Mouse (Mus musculus): ENCODE measurements around the gene Camkmt. TPM values are rescaled to one million over a fixed set of nuclear protein-coding genes. Genes with fewer than 3 reads are reported as not detected.

Gene Camkmt
- 15.3 and 16.4 TPM in 2 replicates for polyA plus RNA-seq (2015; fragmentation: Nextera tagmentation; extraction: Ambion mirVana)

GRCm38 (mm10) chr17:85090120-85091099 is at the start of gene Camkmt, which contains the start of gene Prepl:
TSS of gene Camkmt (plus strand) at chr17:85090552.
TSS of gene Prepl (minus strand) at chr17:85090241.
- Histone ChIP-seq H3K9me3 (ENCODE audit: control insufficient read depth, low read length) (no peaks in the 10 kb centered on the region), H3K4me3 (ENCODE audit: low read length) (peak within 1 kb of the TSS; percentile 95), H3K27me3 (replicated peaks; ENCODE audit: control insufficient read depth, insufficient read depth, low read length) (no peaks in the 10 kb centered on the region), H3K4me2 (ENCODE audit: low read depth, low read length) (peak within 1 kb of the TSS; percentile 85), H3K4me1 (ENCODE audit: control insufficient read depth, insufficient read depth, low read length) (peaks cover 7% of the 10 kb centered on the region), H3K27ac (ENCODE audit: low read length) (peak within 1 kb of the TSS; percentile 90), H3K9ac (ENCODE audit: low read depth, low read length) (peak within 1 kb of the TSS; percentile 89), H3K36me3 (ENCODE audit: control insufficient read depth, insufficient read depth, low read length) (no peaks in the 10 kb centered on the region)
- peak; percentile 99 for ATAC-seq
- WGBS, result under 1% methylated on average over 63 of the region's 63 CpGs

- no peaks in the 10 kb centered on the region for H3K27me3 ChIP-seq (replicated peaks; ENCODE audit: control insufficient read depth, insufficient read depth, low read length)
- peak; percentile 83 for ATAC-seq
- 45% methylated on average over 7 of the region's 7 CpGs for WGBS
- no peak overlapping the region for H3K4me2 ChIP-seq (ENCODE audit: low read depth, low read length)
- no peaks in the 10 kb centered on the region for H3K36me3 ChIP-seq (ENCODE audit: control insufficient read depth, insufficient read depth, low read length)
- peaks cover 18% of the 10 kb centered on the region for H3K4me1 ChIP-seq (ENCODE audit: control insufficient read depth, insufficient read depth, low read length)
- H3K9ac ChIP-seq (ENCODE audit: low read depth, low read length), result peak overlapping the region; percentile 32; the same call in 1 of the 2 replicates
- H3K9me3 ChIP-seq (ENCODE audit: control insufficient read depth, low read length), result no peaks in the 10 kb centered on the region
- peak overlapping the region; percentile 78 for H3K27ac ChIP-seq (ENCODE audit: low read length)
- no peak overlapping the region for H3K4me3 ChIP-seq (ENCODE audit: low read length)
Measured at GRCm38 (mm10) chr17:85040913-85041312, 49.4 kb upstream of the Camkmt start.

GRCm38 (mm10) chr17:85042419-85042818 is 47.9 kb upstream of the Camkmt start:
- H3K9me3 ChIP-seq (ENCODE audit: control insufficient read depth, low read length), result no peaks in the 10 kb centered on the region
- ATAC-seq, result no peak
- no peak overlapping the region for H3K4me2 ChIP-seq (ENCODE audit: low read depth, low read length)
- H3K27me3 ChIP-seq (replicated peaks; ENCODE audit: control insufficient read depth, insufficient read depth, low read length), result no peaks in the 10 kb centered on the region
- no peak overlapping the region for H3K4me3 ChIP-seq (ENCODE audit: low read length)
- no peaks in the 10 kb centered on the region for H3K36me3 ChIP-seq (ENCODE audit: control insufficient read depth, insufficient read depth, low read length)
- H3K4me1 ChIP-seq (ENCODE audit: control insufficient read depth, insufficient read depth, low read length), result peaks cover 18% of the 10 kb centered on the region
- no peak overlapping the region for H3K9ac ChIP-seq (ENCODE audit: low read depth, low read length)
- peak overlapping the region; percentile 77 for H3K27ac ChIP-seq (ENCODE audit: low read length)
- 59% methylated on average over 6 of the region's 6 CpGs for WGBS

- Histone ChIP-seq H3K4me3 (ENCODE audit: low read length) (no peak overlapping the region), H3K9me3 (ENCODE audit: control insufficient read depth, low read length) (no peaks in the 10 kb centered on the region), H3K27ac (ENCODE audit: low read length) (peak overlapping the region; percentile 77), H3K36me3 (ENCODE audit: control insufficient read depth, insufficient read depth, low read length) (no peaks in the 10 kb centered on the region), H3K4me1 (ENCODE audit: control insufficient read depth, insufficient read depth, low read length) (peaks cover 18% of the 10 kb centered on the region), H3K9ac (ENCODE audit: low read depth, low read length) (no peak overlapping the region), H3K4me2 (ENCODE audit: low read depth, low read length) (no peak overlapping the region), H3K27me3 (replicated peaks; ENCODE audit: control insufficient read depth, insufficient read depth, low read length) (no peaks in the 10 kb centered on the region)
- peak; percentile 64 for ATAC-seq
- 57% methylated on average over 6 of the region's 6 CpGs for WGBS
Measured at GRCm38 (mm10) chr17:85043404-85043816, 46.9 kb upstream of the Camkmt start.

- 82% methylated on average over 5 of the region's 5 CpGs for WGBS
- H3K27me3 ChIP-seq (replicated peaks; ENCODE audit: control insufficient read depth, insufficient read depth, low read length), result no peaks in the 10 kb centered on the region
- no peaks in the 10 kb centered on the region for H3K36me3 ChIP-seq (ENCODE audit: control insufficient read depth, insufficient read depth, low read length)
- H3K4me2 ChIP-seq (ENCODE audit: low read depth, low read length), result no peak overlapping the region
- no peaks in the 10 kb centered on the region for H3K9me3 ChIP-seq (ENCODE audit: control insufficient read depth, low read length)
- H3K4me3 ChIP-seq (ENCODE audit: low read length), result no peak overlapping the region
- no peak overlapping the region for H3K27ac ChIP-seq (ENCODE audit: low read length)
- H3K4me1 ChIP-seq (ENCODE audit: control insufficient read depth, insufficient read depth, low read length), result peaks cover 18% of the 10 kb centered on the region
- ATAC-seq, result no peak
- no peak overlapping the region for H3K9ac ChIP-seq (ENCODE audit: low read depth, low read length)
Measured at GRCm38 (mm10) chr17:85044466-85044865, 45.9 kb upstream of the Camkmt start.

GRCm38 (mm10) chr17:85045160-85045559 is 45.2 kb upstream of the Camkmt start:
- WGBS, result 86% methylated on average over 12 of the region's 12 CpGs

GRCm38 (mm10) chr17:85048379-85048778 is 42.0 kb upstream of the Camkmt start:
- no peak overlapping the region for H3K4me2 ChIP-seq (ENCODE audit: low read depth, low read length)
- no peak overlapping the region for H3K4me3 ChIP-seq (ENCODE audit: low read length)
- H3K4me1 ChIP-seq (ENCODE audit: control insufficient read depth, insufficient read depth, low read length), result peaks cover 4% of the 10 kb centered on the region; the same call in 1 of the 2 replicates
- H3K9me3 ChIP-seq (ENCODE audit: control insufficient read depth, low read length), result no peaks in the 10 kb centered on the region
- no peak overlapping the region for H3K9ac ChIP-seq (ENCODE audit: low read depth, low read length)
- no peaks in the 10 kb centered on the region; the same call in 1 of the 2 replicates for H3K36me3 ChIP-seq (ENCODE audit: control insufficient read depth, insufficient read depth, low read length)
- 90% methylated on average over 5 of the region's 5 CpGs for WGBS
- H3K27me3 ChIP-seq (replicated peaks; ENCODE audit: control insufficient read depth, insufficient read depth, low read length), result no peaks in the 10 kb centered on the region
- H3K27ac ChIP-seq (ENCODE audit: low read length), result no peak overlapping the region
- ATAC-seq, result no peak

More at GRCm38 (mm10) chr17:85045160-85045559, 45.2 kb upstream of the Camkmt start:
- Histone ChIP-seq H3K36me3 (ENCODE audit: control insufficient read depth, insufficient read depth, low read length) (no peaks in the 10 kb centered on the region), H3K4me2 (ENCODE audit: low read depth, low read length) (no peak overlapping the region), H3K27me3 (replicated peaks; ENCODE audit: control insufficient read depth, insufficient read depth, low read length) (no peaks in the 10 kb centered on the region), H3K4me3 (ENCODE audit: low read length) (no peak overlapping the region), H3K9me3 (ENCODE audit: control insufficient read depth, low read length) (no peaks in the 10 kb centered on the region), H3K27ac (ENCODE audit: low read length) (no peak overlapping the region), H3K9ac (ENCODE audit: low read depth, low read length) (no peak overlapping the region), H3K4me1 (ENCODE audit: control insufficient read depth, insufficient read depth, low read length) (peaks cover 17% of the 10 kb centered on the region)
- no peak for ATAC-seq

- WGBS, result 95% methylated on average over 7 of the region's 7 CpGs
- no peak overlapping the region for H3K4me3 ChIP-seq (ENCODE audit: low read length)
- H3K36me3 ChIP-seq (ENCODE audit: control insufficient read depth, insufficient read depth, low read length), result peaks cover 4% of the 10 kb centered on the region; the same call in 1 of the 2 replicates
- no peak for ATAC-seq
- no peak overlapping the region for H3K4me2 ChIP-seq (ENCODE audit: low read depth, low read length)
- no peaks in the 10 kb centered on the region for H3K27me3 ChIP-seq (replicated peaks; ENCODE audit: control insufficient read depth, insufficient read depth, low read length)
- H3K4me1 ChIP-seq (ENCODE audit: control insufficient read depth, insufficient read depth, low read length), result no peaks in the 10 kb centered on the region
- H3K9ac ChIP-seq (ENCODE audit: low read depth, low read length), result no peak overlapping the region
- H3K27ac ChIP-seq (ENCODE audit: low read length), result no peak overlapping the region
- no peaks in the 10 kb centered on the region for H3K9me3 ChIP-seq (ENCODE audit: control insufficient read depth, low read length)
Measured at GRCm38 (mm10) chr17:85058276-85058675, 32.1 kb upstream of the Camkmt start.

- H3K4me3 ChIP-seq (ENCODE audit: low read length), result no peak overlapping the region
- H3K9me3 ChIP-seq (ENCODE audit: control insufficient read depth, low read length), result no peaks in the 10 kb centered on the region
- WGBS, result 94% methylated on average over 6 of the region's 6 CpGs
- ATAC-seq, result no peak
- peaks cover 4% of the 10 kb centered on the region; the same call in 1 of the 2 replicates for H3K36me3 ChIP-seq (ENCODE audit: control insufficient read depth, insufficient read depth, low read length)
- no peak overlapping the region for H3K9ac ChIP-seq (ENCODE audit: low read depth, low read length)
- H3K4me2 ChIP-seq (ENCODE audit: low read depth, low read length), result no peak overlapping the region
- no peak overlapping the region for H3K27ac ChIP-seq (ENCODE audit: low read length)
- no peaks in the 10 kb centered on the region for H3K27me3 ChIP-seq (replicated peaks; ENCODE audit: control insufficient read depth, insufficient read depth, low read length)
- no peaks in the 10 kb centered on the region for H3K4me1 ChIP-seq (ENCODE audit: control insufficient read depth, insufficient read depth, low read length)
Measured at GRCm38 (mm10) chr17:85059136-85059535, 31.2 kb upstream of the Camkmt start.

All from intestine, embryonic 16.5 days (tissue).